ENCODE assay signal across 8 mouse cellular contexts in the genomic region with DNA sequence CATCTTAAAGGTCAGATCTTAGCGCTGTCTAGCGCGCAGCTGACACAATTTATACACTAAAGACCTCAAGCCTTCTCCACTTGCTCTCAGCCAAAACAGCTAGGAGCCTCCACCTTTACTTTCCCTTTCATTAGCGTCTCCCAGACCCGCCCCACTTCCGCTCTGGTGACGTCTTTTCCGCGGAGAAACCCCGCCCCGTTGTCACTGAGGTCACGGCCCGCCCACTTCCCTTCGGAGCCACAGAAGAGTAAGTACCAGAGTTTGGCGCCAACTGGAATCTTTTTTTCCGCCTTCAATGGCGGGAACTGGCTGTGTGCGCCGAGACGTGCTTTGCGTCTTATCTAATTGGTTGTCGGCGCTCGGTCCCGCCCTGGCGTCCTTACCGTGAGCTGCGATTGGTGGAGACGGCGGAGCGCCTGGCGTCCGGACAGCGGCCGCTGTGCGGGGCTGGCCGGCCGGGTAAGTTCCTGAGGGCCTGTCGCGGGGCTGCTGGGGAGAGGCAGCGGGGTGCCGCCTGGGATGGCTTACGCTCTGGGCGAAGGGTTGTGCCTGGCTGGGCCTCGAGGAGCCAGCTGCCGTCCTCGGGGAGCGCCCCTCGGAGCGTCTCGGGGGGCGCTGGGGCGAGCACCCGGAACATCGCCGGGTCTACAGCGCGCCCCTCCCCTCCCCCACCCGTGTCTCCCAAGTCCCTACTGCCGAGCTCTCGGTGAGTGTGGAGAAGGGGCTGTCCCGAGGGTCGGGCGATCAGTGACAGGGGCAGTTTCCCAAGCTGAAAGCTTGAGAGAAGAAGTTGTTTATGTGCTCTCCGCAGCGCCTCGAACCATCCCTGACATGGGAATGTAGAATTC. TPM values are rescaled to one million over a fixed set of nuclear protein-coding genes. Genes with fewer than 3 reads are reported as not detected.
DNase-seq lines count a peak whose midpoint lies in the region; ATAC-seq and TF ChIP-seq lines count a peak whose summit lies in the region.

A gene (plus strand): TSS at position 418 of the 848 bp plus-strand sequence.

- peak within 1 kb of the TSS; percentile 66 for H3K4me2 ChIP-seq in forebrain, postnatal 0 days (ENCODE audit: low read depth)
- H3K4me2 ChIP-seq in lung, embryonic 15.5 days: peak within 1 kb of the TSS; percentile 76

- no peaks in the 10 kb centered on the region for H3K9me3 ChIP-seq in MEL (replicated peaks; ENCODE audit: insufficient read depth, low read length)
- H3K9me3 ChIP-seq in forebrain, postnatal 0 days (ENCODE audit: low read length): no peaks in the 10 kb centered on the region
- no peaks in the 10 kb centered on the region for H3K9me3 ChIP-seq in lung, embryonic 15.5 days

- H3K79me2 ChIP-seq in MEL (ENCODE audit: control insufficient read depth, insufficient read depth, low read length, poor library complexity): peaks cover 36% of the 10 kb centered on the region

- peak within 1 kb of the TSS; percentile 66 for H3K27ac ChIP-seq in MEL (ENCODE audit: control insufficient read depth, low read depth, low read length)
- H3K27ac ChIP-seq in cerebellum, adult 2 months (ENCODE audit: insufficient read depth, low read length): peak within 1 kb of the TSS; percentile 26; the same call in 1 of the 2 replicates
- H3K27ac ChIP-seq in forebrain, postnatal 0 days (ENCODE audit: low read depth, low read length): peak within 1 kb of the TSS; percentile 62
- H3K27ac ChIP-seq in lung, embryonic 15.5 days: peak within 1 kb of the TSS; percentile 85

- peak within 1 kb of the TSS; percentile 66 to 93 for H3K4me3 ChIP-seq in MEL (ENCODE audit: control insufficient read depth in 1 of 2, insufficient read depth in 1 of 2, low read depth in 2 of 2, low read length in 2 of 2)
- H3K4me3 ChIP-seq in cerebellum, adult 2 months (replicated peaks; ENCODE audit: insufficient read depth, low read depth, low read length): peak within 1 kb of the TSS; percentile 65
- peak within 1 kb of the TSS; percentile 71 for H3K4me3 ChIP-seq in forebrain, postnatal 0 days (ENCODE audit: low read depth, low read length)
- H3K4me3 ChIP-seq in lung, embryonic 15.5 days: peak within 1 kb of the TSS; percentile 91

- H3K36me3 ChIP-seq in MEL (ENCODE audit: control insufficient read depth in 1 of 2, insufficient read depth in 2 of 2, low read length in 2 of 2): peaks cover 1 to 30% of the 10 kb centered on the region in 2 experiments; a peak in 2 of 4 replicates
- H3K36me3 ChIP-seq in forebrain, postnatal 0 days (ENCODE audit: insufficient read depth): no peaks in the 10 kb centered on the region
- H3K36me3 ChIP-seq in lung, embryonic 15.5 days: no peaks in the 10 kb centered on the region

- no peaks in the 10 kb centered on the region for H3K27me3 ChIP-seq in MEL (ENCODE audit: control insufficient read depth in 1 of 2, insufficient read depth in 2 of 2, low read length in 2 of 2)
- no peaks in the 10 kb centered on the region for H3K27me3 ChIP-seq in cerebellum, adult 2 months (ENCODE audit: control insufficient read depth, insufficient read depth, low read length)
- no peaks in the 10 kb centered on the region for H3K27me3 ChIP-seq in forebrain, postnatal 0 days (ENCODE audit: insufficient read depth, low read length)
- H3K27me3 ChIP-seq in lung, embryonic 15.5 days: no peaks in the 10 kb centered on the region

- peak; percentile 88 to 93 for TF ChIP-seq POLR2A in MEL (IDR thresholded peaks at IDR 0.05; ENCODE audit: control insufficient read depth in 1 of 2, insufficient read depth in 1 of 2, low read depth in 1 of 2, low read length in 2 of 2, poor library complexity in 1 of 2)
- TF ChIP-seq POLR2A in cerebellum, adult 2 months (IDR thresholded peaks at IDR 0.05; ENCODE audit: borderline replicate concordance, insufficient read depth, low read length): peak; percentile 85

- peaks cover 0 to 11% of the 10 kb centered on the region in 2 experiments; a peak in 2 of 4 replicates for H3K4me1 ChIP-seq in MEL (ENCODE audit: control insufficient read depth in 1 of 2, insufficient read depth in 2 of 2, low read length in 2 of 2)
- H3K4me1 ChIP-seq in cerebellum, adult 2 months (ENCODE audit: control insufficient read depth, insufficient read depth, low read length): no peaks in the 10 kb centered on the region
- H3K4me1 ChIP-seq in forebrain, postnatal 0 days (ENCODE audit: insufficient read depth): peaks cover 7% of the 10 kb centered on the region; the same call in 1 of the 2 replicates
- peaks cover 18% of the 10 kb centered on the region for H3K4me1 ChIP-seq in lung, embryonic 15.5 days

- peak; percentile 99 for ATAC-seq in forebrain, postnatal 0 days
- ATAC-seq in lung, embryonic 15.5 days (ENCODE audit: borderline replicate concordance, extremely low read depth, low FRiP score, low TSS enrichment): peak; percentile 99

- TF ChIP-seq EP300 in MEL (IDR thresholded peaks at IDR 0.05; ENCODE audit: low read depth in 1 of 2, low read length in 2 of 2): no peak

- peak; percentile 99 for DNase-seq in MEL (ENCODE audit: low read depth, low spot score)
- peak; percentile 99 to 100 for DNase-seq in cerebellum, adult 2 months
- peak; percentile 100 for DNase-seq in forebrain, postnatal 0 days
- peak; percentile 98 for DNase-seq in heart, postnatal 4 days
- peak; percentile 100 for DNase-seq in layer of hippocampus, adult 8-10 months (ENCODE audit: low spot score in 2 of 2)
- DNase-seq in ovary, adult 18-20 months (ENCODE audit: low spot score): peak; percentile 99
- peak; percentile 100 for DNase-seq in thymus, postnatal 0 days (ENCODE audit: low spot score)

- H3K9ac ChIP-seq in MEL (ENCODE audit: control insufficient read depth, low read depth, low read length, poor library complexity, severe bottlenecking): peak within 1 kb of the TSS; percentile 90
- H3K9ac ChIP-seq in forebrain, postnatal 0 days: peak within 1 kb of the TSS; percentile 64
- peak within 1 kb of the TSS; percentile 86 for H3K9ac ChIP-seq in lung, embryonic 15.5 days

- TF ChIP-seq CTCF in MEL (IDR thresholded peaks at IDR 0.05 in 2 of 3, conservative IDR thresholded peaks at IDR 0.05 in 1 of 3; ENCODE audit: control insufficient read depth in 1 of 3, insufficient read depth in 1 of 3, low read depth in 2 of 3, low read length in 3 of 3, poor library complexity in 1 of 3, severe bottlenecking in 1 of 3): no peak
- TF ChIP-seq CTCF in cerebellum, adult 2 months (IDR thresholded peaks at IDR 0.05; ENCODE audit: borderline replicate concordance, insufficient read depth, low read depth, low read length): no peak
- 0 out of 2 replicates have a peak, but pooled peaks have one; percentile 12 for TF ChIP-seq CTCF in forebrain, postnatal 0 days (IDR thresholded peaks at IDR 0.05; ENCODE audit: low read depth)

- no peak for TF ChIP-seq RAD21 in MEL (IDR thresholded peaks at IDR 0.05; ENCODE audit: low read depth, low read length)

- under 1% methylated on average over 67 of the region's 67 CpGs for WGBS in cerebellum, adult 2 months
- WGBS in forebrain, postnatal 0 days: 4% methylated on average over 67 of the region's 67 CpGs
- WGBS in lung, embryonic 15.5 days: under 1% methylated on average over 67 of the region's 67 CpGs

TF ChIP-seq in MEL, 35 proteins besides CTCF, POLR2A, EP300 and RAD21:
- TF ChIP-seq USF1 (IDR thresholded peaks at IDR 0.05; ENCODE audit: low read depth, low read length) (no peak), ZNF384 (IDR thresholded peaks at IDR 0.05; ENCODE audit: low read depth, low read length) (peak; percentile 79), NELFE (IDR thresholded peaks at IDR 0.05; ENCODE audit: low read depth, low read length) (peak; percentile 83), SIN3A (IDR thresholded peaks at IDR 0.05; ENCODE audit: low read length) (peak; percentile 79), KAT2A (conservative IDR thresholded peaks at IDR 0.05; ENCODE audit: low read depth, low read length) (peak; percentile 67), E2F4 (IDR thresholded peaks at IDR 0.05; ENCODE audit: borderline replicate concordance, low read depth, low read length) (peak; percentile 99), CHD2 (IDR thresholded peaks at IDR 0.05; ENCODE audit: low read length) (peak; percentile 45; the same call in 1 of the 2 replicates), USF2 (IDR thresholded peaks at IDR 0.05; ENCODE audit: borderline replicate concordance in 1 of 2, insufficient read depth in 1 of 2, low read depth in 1 of 2, low read length in 2 of 2) (no peak), ZMIZ1 (IDR thresholded peaks at IDR 0.05; ENCODE audit: low read depth, low read length) (0 out of 2 replicates have a peak, but pooled peaks have one; percentile 40), GABPA (IDR thresholded peaks at IDR 0.05; ENCODE audit: low read depth, low read length) (no peak), HCFC1 (IDR thresholded peaks at IDR 0.05; ENCODE audit: low read depth, low read length) (peak; percentile 86), MAFK (IDR thresholded peaks at IDR 0.05; ENCODE audit: borderline replicate concordance, low read depth, low read length) (no peak), TBP (IDR thresholded peaks at IDR 0.05; ENCODE audit: low read depth, low read length) (peak; percentile 74), ETS1 (IDR thresholded peaks at IDR 0.05; ENCODE audit: low read depth, low read length) (peak; percentile 79), MAZ (IDR thresholded peaks at IDR 0.05; ENCODE audit: low read depth, low read length) (peak; percentile 31; the same call in 1 of the 2 replicates), POLR2AphosphoS2 (IDR thresholded peaks at IDR 0.05; ENCODE audit: low read length) (peak; percentile 77; the same call in 1 of the 2 replicates), MAX (IDR thresholded peaks at IDR 0.05; ENCODE audit: low read length) (peak; percentile 56; the same call in 1 of the 2 replicates), MXI1 (IDR thresholded peaks at IDR 0.05; ENCODE audit: low read depth, low read length) (peak; percentile 82), ELF1 (IDR thresholded peaks at IDR 0.05; ENCODE audit: low read depth, low read length) (peak; percentile 84)
TF ChIP-seq in MEL: peak in this region for 15.

RNA-seq across cellular contexts. Expression of the gene that starts here (rescaled TPM):
- total RNA-seq in MEL (2012; rRNA removed): 29.8 and 31.1 TPM in 2 replicates
- polyA plus RNA-seq in MEL (2012; ENCODE audit: insufficient read depth in 1 of 2, insufficient read length in 2 of 2, low read depth in 1 of 2, low replicate concordance in 2 of 2, missing spikeins in 1 of 2): 10 to 100 TPM; 18.2 to 93.5 TPM
- polyA plus RNA-seq in cerebellum, adult 2 months (2012; rRNA removed): 5.9 and 7.7 TPM in 2 replicates
- 22.9 and 25.1 TPM in 2 replicates for total RNA-seq in forebrain, postnatal 0 days (2014; rRNA removed)
- polyA plus RNA-seq in forebrain, postnatal 0 days (2015; fragmentation: Nextera tagmentation; extraction: Ambion mirVana): 25.4 and 30.4 TPM in 2 replicates
- 10 to 100 TPM; 10.5 to 11.9 TPM for total RNA-seq in heart, postnatal 4 days (2021)
- 10 to 100 TPM in 3 of 4 experiments, 1 to 10 TPM in 1; 9.5 to 13.0 (median 11.4) TPM for total RNA-seq in layer of hippocampus, adult 8-10 months (2022)
- polyA plus RNA-seq in lung, embryonic 15.5 days (2015; fragmentation: Nextera tagmentation; extraction: Ambion mirVana): 60.2 and 64.0 TPM in 2 replicates
- 76.7 and 77.5 TPM in 2 replicates for polyA plus RNA-seq in thymus, postnatal 0 days (2015; fragmentation: Nextera tagmentation; extraction: Ambion mirVana)

Comparison
In these comparisons a context has a peak if more than half of its experiments do, and no peak if none do; other contexts are left out.
1. Peak in every context shown above with its lines: DNase-seq, ATAC-seq, H3K4me3 ChIP-seq and H3K27ac ChIP-seq.
2. H3K27ac ChIP-seq: peak in every context shown above with its lines; median percentile 85 in lung, embryonic 15.5 days; 66 in MEL; 62 in forebrain, postnatal 0 days; 26 in cerebellum, adult 2 months.